21 mouse cellular contexts compared by ENCODE assay signal in the genomic region with DNA sequence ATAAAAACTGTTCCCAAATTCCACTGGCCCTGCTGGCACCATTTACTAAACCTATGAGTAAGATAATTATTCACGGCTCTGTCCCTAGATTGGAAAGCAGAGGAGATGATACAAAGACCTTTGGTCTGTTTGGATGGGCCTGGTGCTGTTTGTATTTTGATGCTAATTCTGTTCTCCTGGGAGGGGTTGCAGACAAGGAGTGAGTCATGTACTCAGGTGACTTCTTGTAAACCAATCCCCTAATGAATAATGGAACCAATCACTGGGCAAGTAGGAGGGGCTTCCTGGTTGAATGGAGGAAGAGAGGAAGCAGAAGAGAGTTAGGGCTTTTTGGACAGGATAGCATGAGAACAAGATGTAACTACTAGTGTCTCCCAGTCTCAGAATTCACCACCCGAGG.
"Had no signal": no experiment of that assay in that cellular context is flagged by ENCODE, and none has a peak within 500 bp of the region (broad histone marks: within the 10 kb centered on the region; RNA-seq: fewer than 3 reads in every experiment).

No protein-coding gene starts in this region.

- H3K9me3 ChIP-seq: midbrain, embryonic 13.5 days; midbrain, embryonic 15.5 days; neural tube, embryonic 13.5 days; neural tube, embryonic 15.5 days; stomach, embryonic 15.5 days had no signal

- H3K27me3 ChIP-seq: megakaryocyte, embryonic 14.5 days; midbrain, embryonic 13.5 days; midbrain, embryonic 15.5 days; neural tube, embryonic 13.5 days; neural tube, embryonic 15.5 days; stomach, embryonic 15.5 days had no signal

- H3K9ac ChIP-seq: lung, embryonic 14.5 days; midbrain, embryonic 13.5 days; midbrain, embryonic 15.5 days; neural tube, embryonic 13.5 days; neural tube, embryonic 15.5 days; stomach, embryonic 15.5 days had no signal

- H3K27ac ChIP-seq: macrophage; midbrain, embryonic 13.5 days; midbrain, embryonic 15.5 days; neural tube, embryonic 13.5 days; neural tube, embryonic 15.5 days; stomach, embryonic 15.5 days; stomach, postnatal 0 days had no signal

- H3K4me2 ChIP-seq: lung, embryonic 14.5 days; midbrain, embryonic 11.5 days; midbrain, embryonic 13.5 days; midbrain, embryonic 15.5 days; neural tube, embryonic 13.5 days; neural tube, embryonic 15.5 days; stomach, embryonic 15.5 days had no signal

- H3K36me3 ChIP-seq: midbrain, embryonic 13.5 days; midbrain, embryonic 15.5 days; neural tube, embryonic 13.5 days; neural tube, embryonic 15.5 days; stomach, embryonic 15.5 days had no signal

- H3K4me1 ChIP-seq: megakaryocyte, embryonic 14.5 days; midbrain, embryonic 13.5 days; midbrain, embryonic 15.5 days; neural tube, embryonic 13.5 days; neural tube, embryonic 15.5 days; stomach, embryonic 15.5 days had no signal

- H3K4me3 ChIP-seq: megakaryocyte, embryonic 14.5 days; midbrain, embryonic 13.5 days; midbrain, embryonic 15.5 days; neural tube, embryonic 13.5 days; neural tube, embryonic 15.5 days; stomach, embryonic 15.5 days had no signal

- DNase-seq: lung, adult 18-20 months; lung, embryonic 14.5 days; lung, postnatal 10 days; lung, postnatal 36 days; retina, postnatal 1 day; right cerebral cortex, adult 18-20 months; right cerebral cortex, postnatal 25 days; right cerebral cortex, postnatal 4 days; spleen, adult 18-20 months; thymus, adult 2 months; thymus, postnatal 25 days; thymus, postnatal 4 days had no signal
